Mouse (Mus musculus) forebrain, embryonic 11.5 days (tissue): Measurements from ENCODE around the gene Dglucy. TPM values are rescaled to one million over a fixed set of nuclear protein-coding genes. Genes with fewer than 3 reads are reported as not detected.

Experiments used
- ATAC-seq: fragments of 200-750 bp; cut with Nextera tagmentation; replicated peaks from 2 replicates; pipeline ENCODE4 v1.8.0; 2017; ENCODE audit warnings: moderate TSS enrichment; ENCODE audit not compliant: low FRiP score
- DNase-seq: peaks from one replicate; pipeline ENCODE4 v3.0.0-alpha.2; 2017; ENCODE audit warnings: low spot score
- H3K27ac ChIP-seq: fragments of 300-500 bp; sonication (generic); 2 replicates; pipeline ENCODE4 v1.5.1; 2014; ENCODE audit warnings: low read depth, low read length
- H3K27me3 ChIP-seq: fragments of 300-500 bp; sonication (generic); 2 replicates; pipeline ENCODE4 v1.6.1; 2014; ENCODE audit warnings: mild to moderate bottlenecking, low read length, mixed read lengths; ENCODE audit not compliant: control insufficient read depth, insufficient read depth
- H3K36me3 ChIP-seq: fragments of 300-500 bp; sonication (generic); 2 replicates; pipeline ENCODE4 v1.6.1; 2014; ENCODE audit warnings: mild to moderate bottlenecking, low read length, moderate library complexity, mixed read lengths; ENCODE audit not compliant: control insufficient read depth, insufficient read depth
- H3K4me1 ChIP-seq: fragments of 300-500 bp; sonication (generic); replicated peaks from 2 replicates; pipeline ENCODE4 v1.6.1; 2014; ENCODE audit warnings: low read length, mixed read lengths; ENCODE audit not compliant: control insufficient read depth, insufficient read depth
- H3K4me2 ChIP-seq: fragments of 300-500 bp; sonication (generic); 2 replicates; pipeline ENCODE4 v1.6.1; 2014; ENCODE audit warnings: low read depth, mild to moderate bottlenecking, low read length, moderate library complexity, mixed read lengths; ENCODE audit not compliant: severe bottlenecking
- H3K4me3 ChIP-seq: fragments of 300-500 bp; sonication (generic); 2 replicates; pipeline ENCODE4 v1.5.1; 2014; ENCODE audit warnings: low read depth, low read length
- H3K9ac ChIP-seq: fragments of 300-500 bp; sonication (generic); 2 replicates; pipeline ENCODE4 v1.6.1; 2014; ENCODE audit warnings: low read length
- H3K9me3 ChIP-seq: fragments of 300-500 bp; sonication (generic); 2 replicates; pipeline ENCODE4 v1.6.1; 2016; ENCODE audit warnings: low read length, mixed read lengths; ENCODE audit not compliant: control insufficient read depth
- WGBS: fragments of 180-500 bp; shearing (Covaris S2); extraction: QIAGEN DNeasy Blood & Tissue Kit; methylation state at CpG from one replicate; pipeline ENCODE4 v1.1.7; 2014; 5-methylcytosine and 5-hydroxymethylcytosine counted together
- polyA plus RNA-seq: library from polyadenylated mRNA; unstranded; fragments of >200 nt; fragmentation: Nextera tagmentation; extraction: Ambion mirVana; gene quantifications from 2 replicates; pipeline ENCODE4 v1.2.1, GENCODE M21; 2014

Gene Dglucy
- polyA plus RNA-seq, 1 experiment from 2014 or later, result 0.87 TPM

DNA sequence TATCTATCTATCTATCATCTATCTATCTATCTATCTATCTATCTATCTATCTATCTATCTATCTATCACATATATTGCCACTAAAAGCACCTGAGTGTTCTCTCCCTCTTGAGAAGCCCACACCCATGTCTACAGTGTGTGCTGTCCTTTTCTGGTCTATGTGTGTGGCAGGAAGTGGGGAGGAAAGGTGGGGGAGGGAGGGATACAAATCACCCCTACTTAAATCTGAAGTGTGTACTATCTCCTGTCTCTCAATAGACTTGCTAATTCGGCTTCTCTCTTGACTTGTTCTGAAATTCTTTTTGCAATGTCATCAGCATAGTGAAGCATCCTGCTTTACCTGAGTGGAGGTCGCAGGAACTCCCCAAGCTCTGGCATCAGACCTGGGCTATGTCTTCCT, 77.5 kb downstream of the Dglucy start:
- no peak overlapping the region for H3K9ac ChIP-seq
- ATAC-seq, result no peak
- no peak for DNase-seq
- no peak overlapping the region for H3K27ac ChIP-seq
- no peak overlapping the region for H3K4me3 ChIP-seq
- H3K27me3 ChIP-seq, result no peaks in the 10 kb centered on the region
- H3K4me2 ChIP-seq, result no peak overlapping the region
- no peaks in the 10 kb centered on the region for H3K9me3 ChIP-seq
- 86% methylated on average over 2 of the region's 2 CpGs for WGBS
- H3K4me1 ChIP-seq, result no peaks in the 10 kb centered on the region
- no peaks in the 10 kb centered on the region for H3K36me3 ChIP-seq

DNA sequence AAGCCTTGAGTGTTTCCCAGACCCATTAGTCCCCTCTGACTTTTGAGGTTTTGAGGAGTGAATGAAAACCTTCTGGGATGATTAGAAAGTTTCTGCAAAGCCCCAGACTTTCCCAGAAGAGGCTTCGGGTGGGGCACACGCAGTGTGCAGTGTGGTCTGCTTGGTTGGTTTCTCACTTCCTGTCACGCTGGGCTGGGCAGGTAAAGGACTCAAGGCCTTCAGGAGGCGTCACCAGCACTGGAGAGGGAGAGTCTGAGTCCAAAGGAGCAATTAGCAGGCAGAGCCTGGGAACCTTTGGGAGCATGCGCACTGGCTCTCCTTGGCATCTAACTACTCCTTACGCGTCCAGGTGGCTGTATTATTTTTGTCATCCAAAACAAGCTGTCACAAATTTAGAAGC, 78.9 kb downstream of the Dglucy start:
- Histone ChIP-seq H3K36me3 (no peaks in the 10 kb centered on the region), H3K27ac (no peak overlapping the region), H3K9ac (no peak overlapping the region), H3K4me3 (no peak overlapping the region), H3K9me3 (no peaks in the 10 kb centered on the region), H3K27me3 (no peaks in the 10 kb centered on the region), H3K4me2 (no peak overlapping the region), H3K4me1 (no peaks in the 10 kb centered on the region)
- 77% methylated on average over 7 of the region's 7 CpGs for WGBS
- DNase-seq, result no peak
- no peak for ATAC-seq

DNA sequence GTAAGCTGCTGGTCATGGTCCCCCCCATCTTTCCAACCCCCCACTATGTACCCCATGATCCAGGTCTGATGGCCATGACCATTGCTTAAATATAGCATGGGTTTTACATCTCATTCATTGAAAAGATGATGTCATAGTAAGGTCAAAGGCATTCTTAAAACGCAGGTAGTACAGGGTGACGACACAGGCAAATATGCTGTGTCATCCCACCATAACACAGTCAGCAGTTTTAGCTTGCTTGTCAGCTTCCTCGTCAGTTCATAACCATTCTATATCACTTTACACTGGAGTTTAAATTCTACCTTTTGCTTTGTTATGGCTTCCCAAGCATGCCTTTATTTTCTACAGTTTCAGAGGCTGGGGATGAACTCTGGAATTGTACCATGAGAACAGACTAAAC, 83.4 kb downstream of the Dglucy start:
- Histone ChIP-seq H3K4me1 (no peaks in the 10 kb centered on the region), H3K36me3 (no peaks in the 10 kb centered on the region), H3K27me3 (no peaks in the 10 kb centered on the region), H3K4me3 (no peak overlapping the region), H3K4me2 (no peak overlapping the region), H3K9me3 (no peaks in the 10 kb centered on the region), H3K9ac (no peak overlapping the region), H3K27ac (no peak overlapping the region)
- DNase-seq, result no peak
- no peak for ATAC-seq
- WGBS, result 78% methylated on average over 3 of the region's 3 CpGs

DNA sequence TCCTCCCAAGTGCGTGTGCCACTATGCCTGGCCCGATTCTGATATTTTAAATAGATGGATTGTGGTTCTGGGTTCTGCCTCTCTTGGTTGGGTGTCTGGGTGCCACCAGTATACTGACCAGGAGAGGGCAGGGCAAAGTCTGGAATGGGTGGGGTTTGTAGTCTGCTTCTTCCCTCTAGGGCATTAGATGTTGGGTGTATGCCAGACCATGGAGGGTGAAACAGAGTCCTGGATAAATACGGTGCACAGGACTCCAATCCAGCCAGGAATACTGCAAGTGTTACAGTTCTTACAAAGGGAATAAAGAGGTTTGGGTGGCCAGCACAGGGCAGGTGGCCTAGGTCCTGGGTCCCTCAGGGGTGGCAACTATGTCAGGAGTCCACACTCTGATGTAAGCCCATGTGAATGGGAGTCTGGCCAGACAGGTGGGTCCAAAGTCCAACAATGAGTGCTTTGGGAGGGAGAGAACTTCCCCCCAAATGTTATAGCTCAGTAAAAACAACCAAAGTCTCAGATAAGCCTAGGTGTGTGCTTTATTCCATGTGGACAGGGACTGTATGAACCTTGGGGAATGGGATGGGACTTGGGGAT, 84.1 kb downstream of the Dglucy start:
- Histone ChIP-seq H3K27me3 (no peaks in the 10 kb centered on the region), H3K27ac (no peak overlapping the region), H3K4me3 (no peak overlapping the region), H3K4me1 (no peaks in the 10 kb centered on the region), H3K9me3 (no peaks in the 10 kb centered on the region), H3K4me2 (no peak overlapping the region), H3K36me3 (no peaks in the 10 kb centered on the region), H3K9ac (no peak overlapping the region)
- WGBS, result 93% methylated on average over 3 of the region's 3 CpGs
- ATAC-seq (no peak), DNase-seq (no peak)

DNA sequence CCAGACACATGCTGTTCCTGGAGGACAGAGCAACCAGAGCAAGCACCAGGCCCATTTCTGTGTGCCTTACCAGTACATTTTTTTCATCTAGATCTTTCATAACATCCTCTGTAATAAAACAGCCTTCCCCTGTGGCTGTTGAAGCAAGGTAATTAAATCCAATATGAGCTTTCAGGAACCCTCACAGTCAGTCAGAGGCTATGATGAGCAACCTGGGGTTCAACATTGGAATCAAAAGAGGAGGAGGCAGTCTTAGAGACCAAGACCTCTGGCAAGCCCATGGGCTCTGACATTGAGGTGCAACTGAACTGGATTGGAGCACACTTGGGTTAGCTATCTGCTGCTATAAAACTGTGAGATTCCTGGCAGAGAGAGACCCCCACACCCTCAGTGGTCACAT, 86.2 kb downstream of the Dglucy start:
- ATAC-seq, result no peak
- H3K4me3 ChIP-seq, result no peak overlapping the region
- H3K27ac ChIP-seq, result no peak overlapping the region
- H3K4me1 ChIP-seq, result no peaks in the 10 kb centered on the region
- H3K4me2 ChIP-seq, result no peak overlapping the region
- H3K9me3 ChIP-seq, result no peaks in the 10 kb centered on the region
- H3K9ac ChIP-seq, result no peak overlapping the region
- no peaks in the 10 kb centered on the region for H3K27me3 ChIP-seq
- no peaks in the 10 kb centered on the region for H3K36me3 ChIP-seq
- no peak for DNase-seq

DNA sequence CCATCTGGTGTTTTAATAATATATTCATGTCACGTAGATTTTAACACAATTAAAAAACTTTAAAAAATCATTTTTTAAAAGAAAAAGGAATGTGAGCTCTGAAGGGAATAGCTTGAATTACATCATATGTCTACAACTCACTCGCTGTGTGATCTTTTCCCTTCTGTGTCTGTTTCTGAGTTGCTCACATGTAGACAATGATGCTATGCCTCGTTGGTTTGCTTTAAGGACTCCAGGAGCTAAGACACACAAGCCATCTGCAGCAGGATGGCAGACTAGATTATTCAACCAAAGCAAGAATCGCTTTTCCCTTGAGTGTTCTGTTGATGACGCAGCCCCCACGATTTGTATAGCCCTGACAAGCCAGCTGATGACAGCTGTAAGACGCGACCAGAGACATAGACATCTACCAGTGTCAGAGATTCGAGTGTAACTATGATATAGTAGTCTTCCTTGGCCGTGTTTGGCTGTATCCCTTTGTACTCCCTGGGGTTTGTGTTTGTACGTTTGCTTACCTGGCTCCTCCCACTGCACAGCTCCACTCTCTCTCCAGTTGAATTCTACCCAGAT, 86.7 kb downstream of the Dglucy start:
- Histone ChIP-seq H3K9me3 (no peaks in the 10 kb centered on the region), H3K4me3 (no peak overlapping the region), H3K9ac (no peak overlapping the region), H3K4me1 (no peaks in the 10 kb centered on the region), H3K36me3 (no peaks in the 10 kb centered on the region), H3K4me2 (no peak overlapping the region), H3K27me3 (no peaks in the 10 kb centered on the region), H3K27ac (no peak overlapping the region)
- 87% methylated on average over 11 of the region's 11 CpGs for WGBS
- DNase-seq (no peak), ATAC-seq (no peak)

DNA sequence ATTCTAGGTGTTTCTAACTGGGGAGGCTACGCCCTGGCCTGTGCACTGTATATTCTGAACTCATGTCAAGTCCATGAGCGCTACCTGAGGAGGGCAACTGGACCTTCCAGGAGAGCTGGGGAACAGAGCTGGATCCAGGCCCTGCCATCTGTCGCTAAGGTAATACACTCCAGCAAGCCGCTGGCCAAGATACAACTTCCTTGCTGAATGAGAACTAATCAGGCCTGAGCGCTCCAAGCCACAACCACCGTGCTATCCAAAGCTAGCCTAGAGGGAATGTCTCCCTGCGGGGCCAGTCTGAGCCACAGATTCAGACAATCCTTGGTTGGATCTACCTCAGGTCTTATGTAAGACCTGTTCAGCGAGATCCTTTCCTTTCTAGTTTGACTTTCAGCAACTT, 88.2 kb downstream of the Dglucy start:
- Histone ChIP-seq H3K27me3 (no peaks in the 10 kb centered on the region), H3K9me3 (no peaks in the 10 kb centered on the region), H3K36me3 (no peaks in the 10 kb centered on the region), H3K4me1 (no peaks in the 10 kb centered on the region), H3K4me2 (no peak overlapping the region), H3K9ac (no peak overlapping the region), H3K4me3 (no peak overlapping the region), H3K27ac (no peak overlapping the region)
- WGBS, result 89% methylated on average over 8 of the region's 8 CpGs
- ATAC-seq (no peak), DNase-seq (no peak)

DNA sequence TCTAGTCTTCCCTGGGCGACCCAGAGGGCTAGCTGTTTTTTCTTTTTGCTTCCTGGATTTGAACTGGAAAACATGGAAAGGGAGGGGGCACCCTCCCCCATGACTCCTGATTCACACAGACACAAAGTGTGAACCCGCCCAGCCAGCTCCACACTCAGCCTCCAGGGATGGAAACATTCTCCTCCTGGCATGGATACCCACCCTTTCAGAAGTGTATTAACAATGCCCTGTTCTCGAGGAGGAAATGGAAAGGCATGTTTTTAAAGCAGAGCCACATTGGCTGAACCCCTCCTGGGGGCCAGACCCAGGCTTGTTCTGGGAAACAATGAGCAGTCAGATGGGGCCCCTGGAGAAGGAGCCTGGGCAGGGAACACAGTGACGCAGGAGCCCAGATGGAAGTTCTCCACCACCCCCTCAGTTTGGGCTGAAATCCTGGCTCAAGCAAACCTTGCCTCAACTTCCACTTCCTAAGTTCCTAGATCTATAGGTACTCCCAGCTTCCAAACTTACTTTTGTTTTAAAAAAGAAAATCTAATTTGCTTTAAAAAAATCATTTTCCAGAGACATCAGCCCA, 89.3 kb downstream of the Dglucy start:
- Histone ChIP-seq H3K9ac (no peak overlapping the region), H3K36me3 (no peaks in the 10 kb centered on the region), H3K4me1 (no peaks in the 10 kb centered on the region), H3K9me3 (no peaks in the 10 kb centered on the region), H3K4me3 (no peak overlapping the region), H3K27me3 (no peaks in the 10 kb centered on the region), H3K4me2 (no peak overlapping the region), H3K27ac (no peak overlapping the region)
- ATAC-seq (no peak), DNase-seq (no peak)
- 60% methylated on average over 4 of the region's 4 CpGs for WGBS

DNA sequence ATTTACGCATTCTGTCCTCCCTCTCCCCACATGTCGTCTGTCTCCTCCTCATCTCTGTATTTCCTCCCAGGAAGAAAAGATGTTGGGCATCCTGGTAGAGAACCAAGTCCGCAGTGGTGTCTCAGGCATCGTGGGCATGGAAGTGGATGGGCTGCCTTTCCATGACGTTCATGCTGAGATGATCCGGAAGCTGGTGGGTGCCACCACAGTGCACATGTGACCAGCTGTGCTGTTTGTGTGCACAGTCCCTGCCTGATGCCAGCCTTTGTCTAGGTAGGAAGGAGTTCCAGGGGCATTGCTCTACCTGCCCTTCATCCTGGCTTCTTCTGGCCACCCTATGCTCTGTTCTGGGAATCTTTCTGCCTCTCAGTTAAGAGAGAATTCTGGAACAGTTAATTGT, 92.4 kb downstream of the Dglucy start:
- no peaks in the 10 kb centered on the region for H3K27me3 ChIP-seq
- WGBS, result 94% methylated on average over 6 of the region's 6 CpGs
- H3K9me3 ChIP-seq, result no peaks in the 10 kb centered on the region
- H3K4me2 ChIP-seq, result no peak overlapping the region
- H3K4me1 ChIP-seq, result no peaks in the 10 kb centered on the region
- no peak overlapping the region for H3K4me3 ChIP-seq
- ATAC-seq, result no peak
- no peak for DNase-seq
- H3K9ac ChIP-seq, result no peak overlapping the region
- no peak overlapping the region for H3K27ac ChIP-seq
- H3K36me3 ChIP-seq, result no peaks in the 10 kb centered on the region
